Mouse (Mus musculus) MEL (cell line): ENCODE data around the gene Gtf2i. TPM values are rescaled to one million over a fixed set of nuclear protein-coding genes. Genes with fewer than 3 reads are reported as not detected.

Source experiments
- polyA plus RNA-seq, 2 experiments: library from polyadenylated mRNA; stranded (reverse) in 1 of 2; unstranded in 1 of 2; fragments of >175 nt in 1 of 2; fragments of >200 nt in 1 of 2; gene quantifications; 2 replicates each; pipeline versions ENCODE4 v1.2.1 to v1.2.4; 2012; ENCODE audit warnings: low replicate concordance in 2 of 2, low read depth in 1 of 2; ENCODE audit not compliant: insufficient read length in 2 of 2, insufficient read depth in 1 of 2, missing spikeins in 1 of 2
- total RNA-seq: library from RNA; depleted of rRNA; stranded (reverse); fragments of 300-350 nt; gene quantifications from 2 replicates; pipeline ENCODE4 v1.2.3, GENCODE M21; 2012; rRNA removed

Gtf2i gene
- total and polyA plus RNA-seq, 3 experiments, result 46.7 to 151 (median 128) TPM

Other genes with a start within 250 kb of the Gtf2i start
- gene Castor2, start 215.0 kb downstream of the Gtf2i start, total RNA-seq, result 0.46 and 0.49 TPM in 2 replicates
- gene Castor2, start 215.0 kb downstream of the Gtf2i start, polyA plus RNA-seq, result 1 to 10 TPM in 1 of 2 experiments, not detected in 1; 1.4 TPM
- gene Rcc1l, start 138.0 kb downstream of the Gtf2i start, total RNA-seq, result 54.1 and 59.1 TPM in 2 replicates
- 10 to 100 TPM in 1 of 2 experiments, not detected in 1; 51.7 TPM for gene Rcc1l, start 138.0 kb downstream of the Gtf2i start, polyA plus RNA-seq
- gene Gtf2ird2, start 130.7 kb downstream of the Gtf2i start, total RNA-seq, result 2.6 and 3.6 TPM in 2 replicates
- gene Gtf2ird2, start 130.7 kb downstream of the Gtf2i start, polyA plus RNA-seq, result 1 to 10 TPM in 1 of 2 experiments, not detected in 1; 4.6 TPM
- 0.58 and 0.59 TPM in 2 replicates for gene Ncf1, start 85.1 kb downstream of the Gtf2i start, total RNA-seq
- 1 to 10 TPM in 1 of 2 experiments, not detected in 1; 3.3 TPM for gene Ncf1, start 85.1 kb downstream of the Gtf2i start, polyA plus RNA-seq
- gene Gtf2ird1, start 142.0 kb upstream of the Gtf2i start, total RNA-seq, result 15.2 and 17.5 TPM in 2 replicates
- 10 to 100 TPM in 1 of 2 experiments, not detected in 1; 54.7 TPM for gene Gtf2ird1, start 142.0 kb upstream of the Gtf2i start, polyA plus RNA-seq
- 3.5 and 4.4 TPM in 2 replicates for gene Clip2, start 237.7 kb upstream of the Gtf2i start, total RNA-seq
- gene Clip2, start 237.7 kb upstream of the Gtf2i start, polyA plus RNA-seq, result 1 to 10 TPM in 1 of 2 experiments, not detected in 1; 7.4 TPM
- 0.07 TPM in 1 of 2 replicates, not detected in the other for gene Syna, start 245.4 kb upstream of the Gtf2i start, total RNA-seq
- under 1 TPM in 1 of 2 experiments, not detected in 1; 0.21 TPM for gene Syna, start 245.4 kb upstream of the Gtf2i start, polyA plus RNA-seq